In genomic region chr8:54076791-54077270, GRCm38 (mm10) we compare ENCODE assay signal across 9 mouse cellular contexts. TPM values are rescaled to one million over a fixed set of nuclear protein-coding genes. Genes with fewer than 3 reads are reported as not detected.
DNase-seq lines count a peak whose midpoint lies in the region; ATAC-seq and TF ChIP-seq lines count a peak whose summit lies in the region.
"Had no signal": no experiment of that assay in that cellular context is flagged by ENCODE, and none has a peak within 500 bp of the region (broad histone marks: within the 10 kb centered on the region; RNA-seq: fewer than 3 reads in every experiment).

No protein-coding gene starts in this region.

- peak overlapping the region; percentile 96 for H3K4me2 ChIP-seq in forebrain, embryonic 15.5 days (replicated peaks)
- H3K4me2 ChIP-seq in hindbrain, embryonic 14.5 days (replicated peaks): peak overlapping the region; percentile 60

- no peaks in the 10 kb centered on the region for H3K27me3 ChIP-seq in forebrain, embryonic 15.5 days
- no peaks in the 10 kb centered on the region for H3K27me3 ChIP-seq in hindbrain, embryonic 14.5 days (ENCODE audit: control insufficient read depth, insufficient read depth, low read length)
- H3K27me3 ChIP-seq: CH12.LX had no signal

- WGBS in forebrain, embryonic 15.5 days: 0% methylated on average over 26 of the region's 28 CpGs
- WGBS in hindbrain, embryonic 14.5 days: under 1% methylated on average over 6 of the region's 28 CpGs
- WGBS in macrophage (ENCODE audit: missing documents): 4% methylated on average over 28 of the region's 28 CpGs

- DNase-seq in gastrocnemius, adult 2 months: peak; percentile 69
- DNase-seq in gastrocnemius, postnatal 10 days: no peak
- DNase-seq in cerebellum, adult 11-12 months: peak; percentile 26
- peak; percentile 57 for DNase-seq in hindbrain, embryonic 14.5 days (ENCODE audit: low spot score)
- peak; percentile 26 to 72 for DNase-seq in left cerebral cortex, postnatal 10 days (ENCODE audit: extremely low spot score in 1 of 2, low spot score in 2 of 2)
- peak; percentile 85 for DNase-seq in retina, postnatal 1 day

- peak; percentile 95 for ATAC-seq in forebrain, embryonic 15.5 days (replicated peaks)
- ATAC-seq in hindbrain, embryonic 14.5 days (ENCODE audit: low FRiP score): peak; percentile 94

- H3K4me3 ChIP-seq in gastrocnemius, adult 2 months: peak overlapping the region; percentile 90
- H3K4me3 ChIP-seq in forebrain, embryonic 15.5 days: peak overlapping the region; percentile 95
- peak overlapping the region; percentile 80 for H3K4me3 ChIP-seq in hindbrain, embryonic 14.5 days (replicated peaks; ENCODE audit: low read length)
- H3K4me3 ChIP-seq in macrophage (ENCODE audit: inconsistent target): peak overlapping the region; percentile 10; the same call in 1 of the 2 replicates

- H3K27ac ChIP-seq in gastrocnemius, adult 2 months: peak overlapping the region; percentile 83
- H3K27ac ChIP-seq in forebrain, embryonic 15.5 days (replicated peaks): peak overlapping the region; percentile 71
- peak overlapping the region; percentile 75 for H3K27ac ChIP-seq in hindbrain, embryonic 14.5 days
- H3K27ac ChIP-seq in macrophage: no peak overlapping the region

- no peaks in the 10 kb centered on the region for H3K9me3 ChIP-seq in forebrain, embryonic 15.5 days
- no peaks in the 10 kb centered on the region for H3K9me3 ChIP-seq in hindbrain, embryonic 14.5 days (ENCODE audit: control insufficient read depth, low read length)

- peaks cover 10% of the 10 kb centered on the region for H3K4me1 ChIP-seq in forebrain, embryonic 15.5 days
- no peaks in the 10 kb centered on the region for H3K4me1 ChIP-seq in hindbrain, embryonic 14.5 days (replicated peaks; ENCODE audit: control insufficient read depth, insufficient read depth, low read length)

- H3K79me2 ChIP-seq in macrophage (ENCODE audit: inconsistent target): no peaks in the 10 kb centered on the region

- TF ChIP-seq CTCF in gastrocnemius, adult 2 months (IDR thresholded peaks at IDR 0.05): peak; percentile 49

- H3K36me3 ChIP-seq in forebrain, embryonic 15.5 days: no peaks in the 10 kb centered on the region
- H3K36me3 ChIP-seq in hindbrain, embryonic 14.5 days (replicated peaks; ENCODE audit: control insufficient read depth, insufficient read depth): no peaks in the 10 kb centered on the region
- H3K36me3 ChIP-seq in macrophage (ENCODE audit: inconsistent target): no peaks in the 10 kb centered on the region

- intact Hi-C loops in gastrocnemius, adult 2 months (cut with DNase I): loop anchor here (5.0 kb wide), 1 partner anchor 415 kb away; no protein-coding TSS in a partner anchor
- intact Hi-C loops in left cerebral cortex, postnatal 10 days (cut with DNase I): loop anchor here (2.0 to 10.0 kb wide), 2 partner anchors 204 to 408 kb away; no protein-coding TSS in a partner anchor

- H3K9ac ChIP-seq in forebrain, embryonic 15.5 days (replicated peaks): peak overlapping the region; percentile 76
- peak overlapping the region; percentile 78 for H3K9ac ChIP-seq in hindbrain, embryonic 14.5 days

RNA-seq across cellular contexts. Expression of gene Vegfc, which starts 0.6 kb away (rescaled TPM):
- total RNA-seq in gastrocnemius, adult 2 months (2021): 1 to 10 TPM; 1.3 to 1.5 TPM
- 1 to 10 TPM; 2.9 to 3.9 TPM for total RNA-seq in gastrocnemius, postnatal 10 days (2021)
- 3.4 and 4.0 TPM in 2 replicates for polyA plus RNA-seq in forebrain, embryonic 15.5 days (2015; fragmentation: Nextera tagmentation; extraction: Ambion mirVana)
- 5.2 and 6.0 TPM in 2 replicates for polyA plus RNA-seq in hindbrain, embryonic 14.5 days (2014; fragmentation: Nextera tagmentation; extraction: Ambion mirVana)
- total RNA-seq in left cerebral cortex, postnatal 10 days (2021): 1 to 10 TPM; 3.5 to 4.1 TPM
- 1 to 10 TPM in 1 of 26 experiments, not detected in 25; 1.2 TPM for total RNA-seq in macrophage (2018; cell fraction: chromatin; rRNA removed)
- under 1 TPM in 3 of 26 experiments, not detected in 23; 0.03 to 0.08 (median 0.07) TPM for total RNA-seq in macrophage (2018; cell fraction: cytosol; rRNA removed)
- under 1 TPM in 1 of 26 experiments, not detected in 25; 0.63 TPM for total RNA-seq in macrophage (2018; cell fraction: nucleus; rRNA removed)
- not detected in 3 replicates for polyA plus RNA-seq in macrophage (2018)
- total RNA-seq: CH12.LX had no signal

Comparison
In these comparisons a context has a peak if more than half of its experiments do, and no peak if none do; other contexts are left out.
1. H3K4me3 ChIP-seq: peak in every context shown above with its lines; median percentile 95 in forebrain, embryonic 15.5 days; 90 in gastrocnemius, adult 2 months; 80 in hindbrain, embryonic 14.5 days; 10 in macrophage.